Mouse (Mus musculus) stomach, embryonic 15.5 days (tissue): ENCODE results near the gene Samhd1. TPM values are rescaled to one million over a fixed set of nuclear protein-coding genes. Genes with fewer than 3 reads are reported as not detected.

Experiments used
- ATAC-seq: fragments of 200-750 bp; cut with Nextera tagmentation; 2 replicates; pipeline ENCODE4 v1.8.0; 2017; ENCODE audit warnings: low read depth, moderate number of reproducible peaks, moderate TSS enrichment; ENCODE audit not compliant: insufficient read depth, low FRiP score
- H3K27ac ChIP-seq: fragments of 300-500 bp; sonication (generic); 2 replicates; pipeline ENCODE4 v1.5.1; 2015; ENCODE audit warnings: mild to moderate bottlenecking, inconsistent platforms
- H3K27me3 ChIP-seq: fragments of 300-500 bp; sonication (generic); replicated peaks from 2 replicates; pipeline ENCODE4 v1.6.1; 2015; ENCODE audit warnings: inconsistent platforms
- H3K36me3 ChIP-seq: fragments of 300-500 bp; sonication (generic); 2 replicates; pipeline ENCODE4 v1.6.1; 2015; ENCODE audit warnings: inconsistent platforms
- H3K4me1 ChIP-seq: fragments of 300-500 bp; sonication (generic); 2 replicates; pipeline ENCODE4 v1.6.1; 2015; ENCODE audit warnings: inconsistent platforms
- H3K4me2 ChIP-seq: fragments of 300-500 bp; sonication (generic); 2 replicates; pipeline ENCODE4 v1.6.1; 2015; ENCODE audit warnings: mild to moderate bottlenecking, inconsistent platforms
- H3K4me3 ChIP-seq: fragments of 300-500 bp; sonication (generic); replicated peaks from 2 replicates; pipeline ENCODE4 v1.5.1; 2015; ENCODE audit warnings: inconsistent platforms
- H3K9ac ChIP-seq: fragments of 300-500 bp; sonication (generic); 2 replicates; pipeline ENCODE4 v1.6.1; 2015; ENCODE audit warnings: inconsistent platforms
- H3K9me3 ChIP-seq: fragments of 300-500 bp; sonication (generic); 2 replicates; pipeline ENCODE4 v1.6.1; 2016; ENCODE audit warnings: inconsistent platforms
- WGBS: fragments of 180-500 bp; shearing (Covaris S2); methylation state at CpG from one replicate; pipeline ENCODE4 v1.1.7; 2015; 5-methylcytosine and 5-hydroxymethylcytosine counted together
- polyA plus RNA-seq: library from polyadenylated mRNA; unstranded; fragments of >200 nt; fragmentation: Nextera tagmentation; extraction: Ambion mirVana; gene quantifications from 2 replicates; pipeline ENCODE4 v1.2.1, GENCODE M21; 2015

The Samhd1 gene
- polyA plus RNA-seq, 1 experiment from 2014 or later: 27.1 TPM

- peak overlapping the region; percentile 85 for H3K4me3 ChIP-seq
- ATAC-seq: no peak
- peak overlapping the region; percentile 79 for H3K4me2 ChIP-seq
- no peaks in the 10 kb centered on the region for H3K27me3 ChIP-seq
- whole genome bisulfite sequencing: 74% methylated on average over 7 of the region's 7 CpGs
- no peaks in the 10 kb centered on the region for H3K36me3 ChIP-seq
- no peaks in the 10 kb centered on the region for H3K9me3 ChIP-seq
- no peak overlapping the region for H3K27ac ChIP-seq
- no peak overlapping the region for H3K9ac ChIP-seq
- H3K4me1 ChIP-seq: peaks cover 66% of the 10 kb centered on the region
Measured at GRCm38 (mm10) chr2:157076585-157076984, 58.5 kb downstream of the Samhd1 start.

- WGBS: 25% methylated on average over 3 of the region's 3 CpGs
Measured at GRCm38 (mm10) chr2:157075685-157076084, 59.4 kb downstream of the Samhd1 start.

DNA sequence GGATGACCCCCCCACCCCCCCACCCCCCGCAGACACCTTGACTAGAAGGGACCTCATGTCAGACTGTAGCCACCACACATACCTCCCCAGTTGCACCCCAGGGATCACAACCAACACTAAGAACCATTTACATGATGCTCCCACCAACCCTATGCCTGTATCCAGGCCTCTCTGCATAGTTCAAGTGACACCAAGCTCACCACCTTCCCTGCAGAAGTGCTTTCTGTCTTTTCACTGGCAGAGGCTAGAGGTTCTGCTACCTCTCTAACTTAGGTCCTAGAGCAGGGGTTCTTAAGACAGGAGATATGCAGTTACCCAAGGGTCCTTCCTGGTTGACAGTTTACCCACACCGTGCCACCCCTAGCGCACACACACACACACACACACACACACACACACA is 59.8 kb downstream of the Samhd1 start:
- peak overlapping the region; percentile 79; the same call in 1 of the 2 replicates for H3K4me2 ChIP-seq
- H3K27ac ChIP-seq: 0 out of 2 replicates have a peak overlapping the region, but pooled peaks have one; percentile 23
- ATAC-seq: no peak
- H3K36me3 ChIP-seq: no peaks in the 10 kb centered on the region
- no peaks in the 10 kb centered on the region for H3K9me3 ChIP-seq
- no peak overlapping the region for H3K9ac ChIP-seq
- H3K4me1 ChIP-seq: peaks cover 80% of the 10 kb centered on the region
- no peaks in the 10 kb centered on the region for H3K27me3 ChIP-seq
- no peak overlapping the region for H3K4me3 ChIP-seq
- WGBS: 83% methylated on average over 3 of the region's 3 CpGs

More at GRCm38 (mm10) chr2:157075685-157076084, 59.4 kb downstream of the Samhd1 start:
- H3K27ac ChIP-seq: 0 out of 2 replicates have a peak overlapping the region, but pooled peaks have one; percentile 23
- no peak overlapping the region for H3K9ac ChIP-seq
- ATAC-seq: no peak
- 0 out of 2 replicates have a peak overlapping the region, but pooled peaks have one; percentile 1 for H3K4me3 ChIP-seq
- H3K9me3 ChIP-seq: no peaks in the 10 kb centered on the region
- H3K4me2 ChIP-seq: peak overlapping the region; percentile 79
- no peaks in the 10 kb centered on the region for H3K36me3 ChIP-seq
- no peaks in the 10 kb centered on the region for H3K27me3 ChIP-seq
- H3K4me1 ChIP-seq: peaks cover 75% of the 10 kb centered on the region

DNA sequence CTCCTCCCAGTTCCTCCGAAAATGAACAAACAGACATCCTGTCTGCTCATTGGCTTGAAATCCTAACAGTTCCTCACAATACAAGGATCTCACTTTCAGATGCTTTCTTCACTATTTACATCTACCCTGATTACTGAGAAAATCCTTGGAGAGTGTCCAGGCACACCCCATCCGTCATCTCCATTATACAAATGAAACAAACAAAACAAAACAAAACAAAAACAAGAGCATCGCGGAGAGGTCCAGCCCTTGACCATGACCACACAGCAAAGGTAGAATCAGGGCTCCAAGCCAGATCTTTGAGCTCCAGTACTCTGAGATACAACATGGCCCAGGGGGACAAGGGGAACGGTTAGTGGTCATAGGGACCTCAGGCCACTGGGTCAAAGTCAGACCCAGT is 60.3 kb downstream of the Samhd1 start:
- 52% methylated on average over 5 of the region's 5 CpGs for WGBS

DNA sequence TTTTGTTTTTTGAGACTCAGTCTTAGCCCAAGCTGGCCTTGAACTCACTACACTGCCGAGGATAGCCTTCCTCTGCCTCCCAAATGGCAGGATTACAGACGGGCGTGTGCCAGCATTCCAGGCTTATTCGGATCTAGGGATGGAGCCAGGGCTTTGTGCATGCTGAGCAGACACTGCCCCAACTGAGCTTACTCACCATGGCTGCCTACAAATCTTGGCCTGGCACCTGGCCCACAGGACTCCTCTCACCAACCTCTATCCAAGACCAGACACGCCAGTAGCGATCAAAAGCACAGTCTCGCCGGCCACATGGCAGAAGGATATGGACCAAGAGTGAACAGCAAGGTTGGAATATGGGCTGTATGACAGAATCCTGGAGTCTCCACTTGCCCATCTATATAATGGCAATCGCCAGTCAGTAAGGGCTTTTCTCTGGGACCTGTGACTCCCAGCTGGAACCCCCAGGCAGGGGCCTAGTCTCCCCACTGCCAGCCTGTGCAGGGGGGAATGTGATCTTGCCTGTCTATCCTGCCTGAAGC is 60.8 kb downstream of the Samhd1 start:
- no peak for ATAC-seq
- no peaks in the 10 kb centered on the region for H3K27me3 ChIP-seq
- WGBS: 60% methylated on average over 9 of the region's 9 CpGs
- peaks cover 84% of the 10 kb centered on the region for H3K4me1 ChIP-seq
- H3K9me3 ChIP-seq: no peaks in the 10 kb centered on the region
- peak overlapping the region; percentile 22 for H3K4me2 ChIP-seq
- H3K4me3 ChIP-seq: no peak overlapping the region
- H3K36me3 ChIP-seq: no peaks in the 10 kb centered on the region
- H3K27ac ChIP-seq: peak overlapping the region; percentile 52
- H3K9ac ChIP-seq: no peak overlapping the region

More for the DNA sequence above, 60.3 kb downstream of the Samhd1 start:
- Histone ChIP-seq H3K4me2 (peak overlapping the region; percentile 22), H3K36me3 (no peaks in the 10 kb centered on the region), H3K4me3 (no peak overlapping the region), H3K9me3 (no peaks in the 10 kb centered on the region), H3K4me1 (peaks cover 83% of the 10 kb centered on the region), H3K27me3 (no peaks in the 10 kb centered on the region), H3K9ac (no peak overlapping the region), H3K27ac (peak overlapping the region; percentile 52; the same call in 1 of the 2 replicates)
- ATAC-seq: no peak

GRCm38 (mm10) chr2:157073378-157074052 is 61.5 kb downstream of the Samhd1 start:
- no peaks in the 10 kb centered on the region for H3K36me3 ChIP-seq
- no peak overlapping the region for H3K4me2 ChIP-seq
- ATAC-seq: no peak
- H3K9ac ChIP-seq: no peak overlapping the region
- peaks cover 92% of the 10 kb centered on the region for H3K4me1 ChIP-seq
- H3K27me3 ChIP-seq: no peaks in the 10 kb centered on the region
- no peak overlapping the region for H3K4me3 ChIP-seq
- H3K27ac ChIP-seq: peak overlapping the region; percentile 52
- WGBS: 51% methylated on average over 9 of the region's 9 CpGs
- no peaks in the 10 kb centered on the region for H3K9me3 ChIP-seq

DNA sequence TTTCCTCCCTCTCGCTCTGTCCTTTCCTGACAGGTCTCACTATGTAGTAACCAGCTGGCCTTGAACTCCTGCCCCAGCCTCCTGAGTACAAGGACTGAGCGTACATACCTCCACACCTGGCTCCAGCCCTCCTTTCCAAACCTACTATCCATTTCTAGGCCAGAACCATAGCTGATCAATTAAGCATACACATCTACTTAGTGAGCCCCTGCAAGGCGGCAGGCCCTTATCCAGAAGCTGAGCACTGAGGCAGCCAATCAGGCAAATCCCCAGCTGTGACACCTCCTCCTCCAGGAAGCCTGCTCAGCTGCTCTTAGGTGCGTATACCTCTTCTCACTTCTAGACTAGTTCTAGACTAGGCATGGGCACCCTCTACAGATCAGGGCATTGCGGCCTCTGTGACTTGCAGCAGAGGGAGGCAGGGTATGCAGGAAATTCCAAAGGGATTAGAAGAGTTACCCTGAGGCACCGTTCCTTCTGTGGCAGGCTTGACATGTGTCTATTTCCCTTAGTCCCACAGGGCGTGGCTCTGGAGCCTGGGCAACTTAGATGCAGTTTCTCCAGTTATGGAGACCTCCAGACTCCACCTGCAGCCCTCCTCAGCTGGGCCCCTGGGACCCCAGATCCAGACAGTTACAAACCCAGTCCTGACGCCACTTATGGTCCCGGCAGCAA is 62.6 kb downstream of the Samhd1 start:
- H3K4me3 ChIP-seq: no peak overlapping the region
- H3K27me3 ChIP-seq: no peaks in the 10 kb centered on the region
- H3K36me3 ChIP-seq: no peaks in the 10 kb centered on the region
- ATAC-seq: no peak
- H3K9ac ChIP-seq: no peak overlapping the region
- 64% methylated on average over 9 of the region's 9 CpGs for WGBS
- no peaks in the 10 kb centered on the region for H3K9me3 ChIP-seq
- peak overlapping the region; percentile 83; the same call in 1 of the 2 replicates for H3K27ac ChIP-seq
- H3K4me2 ChIP-seq: no peak overlapping the region
- H3K4me1 ChIP-seq: peaks cover 95% of the 10 kb centered on the region

DNA sequence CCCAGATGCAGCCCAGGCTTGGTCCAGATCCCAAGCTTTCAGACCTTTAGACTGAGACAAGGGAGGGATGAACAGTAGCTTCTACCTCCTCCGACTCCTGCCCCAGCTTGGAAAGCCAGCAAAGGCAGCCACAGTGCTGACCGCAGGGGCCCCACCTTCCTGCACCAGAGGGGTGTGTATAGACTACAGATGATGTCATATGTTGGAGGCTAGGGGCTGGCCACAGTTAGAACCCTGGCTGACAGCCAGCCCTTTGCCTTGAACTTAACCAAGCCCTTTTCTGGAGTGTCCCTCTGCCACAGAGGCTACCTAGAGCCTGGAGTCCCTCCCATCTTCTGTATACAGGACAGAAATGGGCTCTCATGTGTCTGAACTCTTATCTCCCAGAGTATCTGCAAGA is 63.5 kb downstream of the Samhd1 start:
- H3K9me3 ChIP-seq: no peaks in the 10 kb centered on the region
- peak; percentile 66 for ATAC-seq
- peak overlapping the region; percentile 30 for H3K4me2 ChIP-seq
- no peak overlapping the region for H3K4me3 ChIP-seq
- H3K4me1 ChIP-seq: peaks cover 90% of the 10 kb centered on the region
- H3K27ac ChIP-seq: peak overlapping the region; percentile 83
- WGBS: 24% methylated on average over 2 of the region's 2 CpGs
- H3K27me3 ChIP-seq: no peaks in the 10 kb centered on the region
- H3K36me3 ChIP-seq: no peaks in the 10 kb centered on the region
- H3K9ac ChIP-seq: no peak overlapping the region

GRCm38 (mm10) chr2:157070365-157070764 is 64.7 kb downstream of the Samhd1 start:
- H3K4me3 ChIP-seq: no peak overlapping the region
- no peaks in the 10 kb centered on the region for H3K27me3 ChIP-seq
- no peak for ATAC-seq
- H3K4me1 ChIP-seq: peaks cover 87% of the 10 kb centered on the region
- no peak overlapping the region for H3K9ac ChIP-seq
- peak overlapping the region; percentile 83 for H3K27ac ChIP-seq
- H3K4me2 ChIP-seq: peak overlapping the region; percentile 12; the same call in 1 of the 2 replicates
- no peaks in the 10 kb centered on the region for H3K9me3 ChIP-seq
- 26% methylated on average over 9 of the region's 9 CpGs for WGBS
- H3K36me3 ChIP-seq: no peaks in the 10 kb centered on the region

- Histone ChIP-seq H3K4me2 (peak overlapping the region; percentile 34), H3K9me3 (no peaks in the 10 kb centered on the region), H3K9ac (no peak overlapping the region), H3K27me3 (no peaks in the 10 kb centered on the region), H3K36me3 (no peaks in the 10 kb centered on the region), H3K27ac (peak overlapping the region; percentile 83), H3K4me1 (peaks cover 88% of the 10 kb centered on the region), H3K4me3 (no peak overlapping the region)
- WGBS: 55% methylated on average over 3 of the region's 3 CpGs
- no peak for ATAC-seq
Measured at GRCm38 (mm10) chr2:157069755-157070315, 65.2 kb downstream of the Samhd1 start.

GRCm38 (mm10) chr2:157069355-157069735 is 65.7 kb downstream of the Samhd1 start:
- H3K4me1 ChIP-seq: peaks cover 88% of the 10 kb centered on the region
- peak overlapping the region; percentile 13; the same call in 1 of the 2 replicates for H3K9ac ChIP-seq
- H3K9me3 ChIP-seq: no peaks in the 10 kb centered on the region
- ATAC-seq: no peak
- WGBS: 36% methylated on average over 3 of the region's 3 CpGs
- no peaks in the 10 kb centered on the region for H3K36me3 ChIP-seq
- peak overlapping the region; percentile 34 for H3K4me2 ChIP-seq
- peak overlapping the region; percentile 83 for H3K27ac ChIP-seq
- no peak overlapping the region for H3K4me3 ChIP-seq
- H3K27me3 ChIP-seq: no peaks in the 10 kb centered on the region
